Mouse (Mus musculus) forebrain, embryonic 14.5 days (tissue): ENCODE results near the gene Pfkfb1. TPM values are rescaled to one million over a fixed set of nuclear protein-coding genes. Genes with fewer than 3 reads are reported as not detected.
A peak's percentile ranks its signal among the peaks of the same experiment; 100 is the strongest.

Experiments
- ATAC-seq: fragments of 200-750 bp; cut with Nextera tagmentation; 2 replicates; pipeline ENCODE4 v1.8.0; 2017; ENCODE audit warnings: mild to moderate bottlenecking, moderate library complexity
- DNase-seq: peaks from one replicate; pipeline ENCODE4 v3.0.0-alpha.2; 2015; ENCODE audit warnings: low spot score
- H3K27ac ChIP-seq: fragments of 300-500 bp; sonication (generic); 2 replicates; pipeline ENCODE4 v1.5.1; 2014; ENCODE audit warnings: low read depth, mild to moderate bottlenecking, control low read depth, low read length, moderate library complexity
- H3K27me3 ChIP-seq: fragments of 300-500 bp; sonication (generic); replicated peaks from 2 replicates; pipeline ENCODE4 v1.6.1; 2014; ENCODE audit warnings: low read length, control low read depth, mixed read lengths; ENCODE audit not compliant: control insufficient read depth, insufficient read depth
- H3K36me3 ChIP-seq: fragments of 300-500 bp; sonication (generic); 2 replicates; pipeline ENCODE4 v1.6.1; 2014; ENCODE audit warnings: low read length, control low read depth; ENCODE audit not compliant: control insufficient read depth, insufficient read depth
- H3K4me1 ChIP-seq: fragments of 300-500 bp; sonication (generic); 2 replicates; pipeline ENCODE4 v1.6.1; 2014; ENCODE audit warnings: antibody characterized with exemption, low read length, control low read depth; ENCODE audit not compliant: control insufficient read depth, insufficient read depth
- H3K4me2 ChIP-seq: fragments of 300-500 bp; sonication (generic); 2 replicates; pipeline ENCODE4 v1.6.1; 2014; ENCODE audit warnings: mild to moderate bottlenecking, control low read depth, low read length
- H3K4me3 ChIP-seq: fragments of 300-500 bp; sonication (generic); 2 replicates; pipeline ENCODE4 v1.5.1; 2014; ENCODE audit warnings: low read depth, low read length, control low read depth
- H3K9ac ChIP-seq: fragments of 300-500 bp; sonication (generic); 2 replicates; pipeline ENCODE4 v1.6.1; 2014; ENCODE audit warnings: mild to moderate bottlenecking, low read length, control low read depth, moderate library complexity
- H3K9me3 ChIP-seq: fragments of 300-500 bp; sonication (generic); replicated peaks from 2 replicates; pipeline ENCODE4 v1.6.1; 2016; ENCODE audit warnings: low read length, control low read depth, mixed read lengths; ENCODE audit not compliant: control insufficient read depth
- WGBS: fragments of 180-500 bp; shearing (Covaris S2); extraction: QIAGEN DNeasy Blood & Tissue Kit; methylation state at CpG from one replicate; pipeline ENCODE4 v1.1.7; 2014; 5-methylcytosine and 5-hydroxymethylcytosine counted together
- microRNA-seq: library from miRNA; unstranded; fragments of <30 nt; microRNA quantifications from one replicate; pipeline ENCODE4, GENCODE M21; 2016
- polyA plus RNA-seq: library from polyadenylated mRNA; unstranded; fragments of >200 nt; fragmentation: Nextera tagmentation; extraction: Ambion mirVana; gene quantifications from 2 replicates; pipeline ENCODE4 v1.2.1, GENCODE M21; 2014

Pfkfb1 gene
- polyA plus RNA-seq, 1 experiment from 2014 or later: 5.6 TPM

GRCm38 (mm10) chrX:150656908-150657796, 69.1 kb downstream of the Pfkfb1 start, which contains the start of gene Tro:
Gene Tro (minus strand): TSS chrX:150657583.
- peak within 1 kb of the TSS; percentile 66 for H3K9ac ChIP-seq
- no peaks in the 10 kb centered on the region for H3K9me3 ChIP-seq
- peak within 1 kb of the TSS; percentile 42 for H3K4me3 ChIP-seq
- ATAC-seq (peak; percentile 93), DNase-seq (peak; percentile 82)
- no peaks in the 10 kb centered on the region for H3K27me3 ChIP-seq
- H3K4me2 ChIP-seq: peak within 1 kb of the TSS; percentile 35
- peak within 1 kb of the TSS; percentile 77 for H3K27ac ChIP-seq
- peaks cover 25% of the 10 kb centered on the region for H3K36me3 ChIP-seq
- 37% methylated on average over 37 of the region's 37 CpGs for WGBS
- H3K4me1 ChIP-seq: no peaks in the 10 kb centered on the region

GRCm38 (mm10) chrX:150657797-150658118, 69.7 kb downstream of the Pfkfb1 start:
- no peak overlapping the region for H3K27ac ChIP-seq
- 47% methylated on average over 3 of the region's 3 CpGs for WGBS
- ATAC-seq: peak; percentile 29; the same call in 1 of the 2 replicates

GRCm38 (mm10) chrX:150662809-150663208, 74.8 kb downstream of the Pfkfb1 start:
- H3K9me3 ChIP-seq: no peaks in the 10 kb centered on the region
- no peak overlapping the region for H3K9ac ChIP-seq
- ATAC-seq (no peak), DNase-seq (peak; percentile 11)
- WGBS: 41% methylated on average over 4 of the region's 4 CpGs
- no peak overlapping the region for H3K4me2 ChIP-seq
- H3K27ac ChIP-seq: no peak overlapping the region
- H3K36me3 ChIP-seq: no peaks in the 10 kb centered on the region
- H3K4me3 ChIP-seq: no peak overlapping the region
- H3K27me3 ChIP-seq: no peaks in the 10 kb centered on the region
- no peaks in the 10 kb centered on the region for H3K4me1 ChIP-seq

More at GRCm38 (mm10) chrX:150657797-150658118, 69.7 kb downstream of the Pfkfb1 start:
- H3K4me1 ChIP-seq: no peaks in the 10 kb centered on the region
- peak overlapping the region; percentile 42; the same call in 1 of the 2 replicates for H3K4me3 ChIP-seq
- peak; percentile 19 for DNase-seq
- peaks cover 21% of the 10 kb centered on the region for H3K36me3 ChIP-seq
- H3K9me3 ChIP-seq: no peaks in the 10 kb centered on the region
- H3K27me3 ChIP-seq: no peaks in the 10 kb centered on the region
- H3K4me2 ChIP-seq: peak overlapping the region; percentile 35
- H3K9ac ChIP-seq: no peak overlapping the region; the same call in 1 of the 2 replicates

GRCm38 (mm10) chrX:150677505-150677904, 89.5 kb downstream of the Pfkfb1 start:
- no peak overlapping the region for H3K27ac ChIP-seq
- no peaks in the 10 kb centered on the region for H3K4me1 ChIP-seq
- H3K27me3 ChIP-seq: no peaks in the 10 kb centered on the region
- H3K4me2 ChIP-seq: no peak overlapping the region
- WGBS: 42% methylated on average over 1 of the region's 1 CpGs
- H3K9me3 ChIP-seq: no peaks in the 10 kb centered on the region
- no peak for ATAC-seq
- H3K9ac ChIP-seq: no peak overlapping the region
- H3K36me3 ChIP-seq: no peaks in the 10 kb centered on the region
- no peak overlapping the region for H3K4me3 ChIP-seq
- DNase-seq: no peak

Small RNA genes within 50 kb of the gene (microRNA-seq; reads per million reads assigned to microRNA genes)
- gene Mir3620: not detected

Other genes starting within 250 kb of the Pfkfb1 start
- gene Tmem29, start 129.1 kb upstream of the Pfkfb1 start, polyA plus RNA-seq: 59.9 and 61.0 TPM in 2 replicates
- 23.5 and 43.2 TPM in 2 replicates for gene Alas2, start 40.9 kb upstream of the Pfkfb1 start, polyA plus RNA-seq
- gene Apex2, start 1.6 kb downstream of the Pfkfb1 start, polyA plus RNA-seq: 21.5 and 24.1 TPM in 2 replicates
- gene Tro, start 69.4 kb downstream of the Pfkfb1 start, polyA plus RNA-seq: 61.9 and 75.7 TPM in 2 replicates
- 381 and 391 TPM in 2 replicates for gene Maged2, start 226.1 kb downstream of the Pfkfb1 start, polyA plus RNA-seq